Mouse (Mus musculus) intestine, embryonic 14.5 days (tissue): ENCODE data around the gene Dnajc19. TPM values are rescaled to one million over a fixed set of nuclear protein-coding genes. Genes with fewer than 3 reads are reported as not detected.

ENCODE experiments used
- ATAC-seq: fragments of 200-750 bp; cut with Nextera tagmentation; replicated peaks from 2 replicates; pipeline ENCODE4 v1.8.0; 2017; ENCODE audit warnings: low read depth, moderate number of reproducible peaks, moderate TSS enrichment, moderate library complexity; ENCODE audit not compliant: low FRiP score, low TSS enrichment
- DNase-seq: peaks from one replicate; pipeline ENCODE4 v3.0.0-alpha.2; 2018; ENCODE audit warnings: low spot score
- H3K27ac ChIP-seq: fragments of 300-500 bp; sonication (generic); 2 replicates; pipeline ENCODE4 v1.5.1; 2014; ENCODE audit warnings: low read depth, mild to moderate bottlenecking, control low read depth
- H3K27me3 ChIP-seq: fragments of 300-500 bp; sonication (generic); replicated peaks from 2 replicates; pipeline ENCODE4 v1.6.1; 2014; ENCODE audit warnings: low read length, control low read depth; ENCODE audit not compliant: control insufficient read depth, insufficient read depth
- H3K36me3 ChIP-seq: fragments of 300-500 bp; sonication (generic); 2 replicates; pipeline ENCODE4 v1.6.1; 2014; ENCODE audit warnings: low read length, control low read depth; ENCODE audit not compliant: control insufficient read depth, insufficient read depth
- H3K4me1 ChIP-seq: fragments of 300-500 bp; sonication (generic); replicated peaks from 2 replicates; pipeline ENCODE4 v1.6.1; 2014; ENCODE audit warnings: low read length, control low read depth, mixed read lengths; ENCODE audit not compliant: control insufficient read depth, insufficient read depth
- H3K4me2 ChIP-seq: fragments of 300-500 bp; sonication (generic); 2 replicates; pipeline ENCODE4 v1.6.1; 2014; ENCODE audit warnings: low read length
- H3K4me3 ChIP-seq: fragments of 300-500 bp; sonication (generic); 2 replicates; pipeline ENCODE4 v1.5.1; 2014; ENCODE audit warnings: low read depth, low read length, control low read depth, mixed read lengths
- H3K9ac ChIP-seq: fragments of 300-500 bp; sonication (generic); 2 replicates; pipeline ENCODE4 v1.6.1; 2014; ENCODE audit warnings: mild to moderate bottlenecking, low read length
- H3K9me3 ChIP-seq: fragments of 300-500 bp; sonication (generic); 2 replicates; pipeline ENCODE4 v1.6.1; 2016; ENCODE audit warnings: low read length, control low read depth; ENCODE audit not compliant: control insufficient read depth
- WGBS: fragments of 180-500 bp; shearing (Covaris S2); extraction: QIAGEN DNeasy Blood & Tissue Kit; methylation state at CpG from one replicate; pipeline ENCODE4 v1.1.7; 2014; 5-methylcytosine and 5-hydroxymethylcytosine counted together
- polyA plus RNA-seq: library from polyadenylated mRNA; unstranded; fragments of >200 nt; fragmentation: Nextera tagmentation; extraction: Ambion mirVana; gene quantifications from 2 replicates; pipeline ENCODE4 v1.2.1, GENCODE M21; 2014

Dnajc19 gene
- polyA plus RNA-seq, 1 experiment from 2014 or later = 197 TPM

GRCm38 (mm10) chr3:34062352-34062751, 18.8 kb downstream of the Dnajc19 start:
- Histone ChIP-seq H3K4me1 (no peaks in the 10 kb centered on the region), H3K4me3 (no peak overlapping the region)

GRCm38 (mm10) chr3:34041990-34042389, 39.1 kb downstream of the Dnajc19 start:
- Histone ChIP-seq H3K4me1 (no peaks in the 10 kb centered on the region), H3K9ac (no peak overlapping the region), H3K27ac (no peak overlapping the region), H3K36me3 (peaks cover 42% of the 10 kb centered on the region), H3K27me3 (no peaks in the 10 kb centered on the region), H3K9me3 (no peaks in the 10 kb centered on the region), H3K4me2 (no peak overlapping the region), H3K4me3 (no peak overlapping the region)
- ATAC-seq (no peak), DNase-seq (no peak)
- WGBS = 88% methylated on average over 4 of the region's 4 CpGs

More at GRCm38 (mm10) chr3:34062352-34062751, 18.8 kb downstream of the Dnajc19 start:
- Histone ChIP-seq H3K9ac (no peak overlapping the region), H3K27me3 (no peaks in the 10 kb centered on the region), H3K27ac (no peak overlapping the region), H3K9me3 (no peaks in the 10 kb centered on the region), H3K36me3 (peaks cover 74% of the 10 kb centered on the region), H3K4me2 (no peak overlapping the region)
- WGBS = 94% methylated on average over 2 of the region's 2 CpGs
- no peak for ATAC-seq
- no peak for DNase-seq

- no peak overlapping the region for H3K27ac ChIP-seq
- no peak for ATAC-seq
Measured at GRCm38 (mm10) chr3:34035706-34036105, 45.4 kb downstream of the Dnajc19 start.

GRCm38 (mm10) chr3:34034803-34035202, 46.3 kb downstream of the Dnajc19 start:
- Histone ChIP-seq H3K4me2 (no peak overlapping the region), H3K27ac (no peak overlapping the region), H3K36me3 (no peaks in the 10 kb centered on the region), H3K9ac (no peak overlapping the region), H3K27me3 (no peaks in the 10 kb centered on the region), H3K9me3 (no peaks in the 10 kb centered on the region), H3K4me1 (no peaks in the 10 kb centered on the region), H3K4me3 (no peak overlapping the region)
- 70% methylated on average over 1 of the region's 1 CpGs for WGBS
- ATAC-seq = no peak
- no peak for DNase-seq

More at GRCm38 (mm10) chr3:34035706-34036105, 45.4 kb downstream of the Dnajc19 start:
- no peaks in the 10 kb centered on the region for H3K9me3 ChIP-seq
- H3K4me1 ChIP-seq = no peaks in the 10 kb centered on the region
- H3K9ac ChIP-seq = no peak overlapping the region
- H3K36me3 ChIP-seq = no peaks in the 10 kb centered on the region
- WGBS = 86% methylated on average over 3 of the region's 3 CpGs
- no peak for DNase-seq
- no peaks in the 10 kb centered on the region for H3K27me3 ChIP-seq
- no peak overlapping the region for H3K4me3 ChIP-seq
- no peak overlapping the region for H3K4me2 ChIP-seq

- no peaks in the 10 kb centered on the region for H3K4me1 ChIP-seq
- ATAC-seq (no peak), DNase-seq (no peak)
- no peak overlapping the region for H3K9ac ChIP-seq
- no peak overlapping the region for H3K4me2 ChIP-seq
- no peak overlapping the region for H3K4me3 ChIP-seq
- H3K27me3 ChIP-seq = no peaks in the 10 kb centered on the region
- WGBS = 71% methylated on average over 3 of the region's 3 CpGs
- no peak overlapping the region for H3K27ac ChIP-seq
- H3K9me3 ChIP-seq = no peaks in the 10 kb centered on the region
- no peaks in the 10 kb centered on the region for H3K36me3 ChIP-seq
Measured at GRCm38 (mm10) chr3:34033720-34034364, 47.3 kb downstream of the Dnajc19 start.

- Histone ChIP-seq H3K9ac (no peak overlapping the region), H3K4me1 (no peaks in the 10 kb centered on the region)
Measured at GRCm38 (mm10) chr3:34030601-34031000, 50.5 kb downstream of the Dnajc19 start.

GRCm38 (mm10) chr3:34028935-34029334, 52.2 kb downstream of the Dnajc19 start:
- H3K27me3 ChIP-seq = no peaks in the 10 kb centered on the region
- H3K4me1 ChIP-seq = no peaks in the 10 kb centered on the region
- H3K9me3 ChIP-seq = no peaks in the 10 kb centered on the region
- no peak overlapping the region for H3K4me2 ChIP-seq
- no peak overlapping the region for H3K27ac ChIP-seq
- ATAC-seq (no peak), DNase-seq (no peak)
- H3K36me3 ChIP-seq = no peaks in the 10 kb centered on the region
- no peak overlapping the region for H3K4me3 ChIP-seq
- no peak overlapping the region for H3K9ac ChIP-seq

More at GRCm38 (mm10) chr3:34030601-34031000, 50.5 kb downstream of the Dnajc19 start:
- H3K27ac ChIP-seq = no peak overlapping the region
- no peaks in the 10 kb centered on the region for H3K27me3 ChIP-seq
- ATAC-seq = no peak
- H3K4me2 ChIP-seq = no peak overlapping the region
- WGBS = 81% methylated on average over 3 of the region's 3 CpGs
- DNase-seq = no peak
- H3K9me3 ChIP-seq = no peaks in the 10 kb centered on the region
- H3K4me3 ChIP-seq = no peak overlapping the region
- H3K36me3 ChIP-seq = no peaks in the 10 kb centered on the region

GRCm38 (mm10) chr3:34021259-34021828, 59.8 kb downstream of the Dnajc19 start:
- Histone ChIP-seq H3K4me3 (peak overlapping the region; percentile 59), H3K4me2 (peak overlapping the region; percentile 62), H3K9me3 (no peaks in the 10 kb centered on the region), H3K4me1 (peaks cover 7% of the 10 kb centered on the region; the same call in 1 of the 2 replicates), H3K9ac (no peak overlapping the region; the same call in 1 of the 2 replicates), H3K27ac (no peak overlapping the region), H3K36me3 (no peaks in the 10 kb centered on the region), H3K27me3 (no peaks in the 10 kb centered on the region)
- ATAC-seq (no peak), DNase-seq (no peak)
- 73% methylated on average over 4 of the region's 4 CpGs for WGBS
